Mouse (Mus musculus) CD4-positive, CD25-positive, alpha-beta regulatory T cell (primary cell): ENCODE results near the gene Fbxl14. TPM values are rescaled to one million over a fixed set of nuclear protein-coding genes. Genes with fewer than 3 reads are reported as not detected.

Experiments
- polyA plus RNA-seq: library from polyadenylated mRNA; unstranded; fragments of 100-300 nt; shearing (Covaris generic); gene quantifications from one replicate; pipeline ENCODE4 v1.2.1, GENCODE M21; 2017

Gene Fbxl14
- polyA plus RNA-seq: 87.5 TPM

GRCm38 (mm10) chr6:119479343-119479875 lies at the start of gene Fbxl14:
Fbxl14 (plus strand) TSS chr6:119479668.

Other genes with a start within 250 kb of the Fbxl14 start
- gene Cacna2d4, start 243.1 kb upstream of the Fbxl14 start, polyA plus RNA-seq: 14.3 TPM
- 0.20 TPM for gene Lrtm2, start 148.9 kb upstream of the Fbxl14 start, polyA plus RNA-seq
- 15.6 TPM for gene Adipor2, start 62.0 kb upstream of the Fbxl14 start, polyA plus RNA-seq
- gene Wnt5b, start 64.7 kb downstream of the Fbxl14 start, polyA plus RNA-seq: 0.28 TPM